Mouse (Mus musculus) gastrocnemius, postnatal 14 days (tissue): Measurements from ENCODE around the gene Mast3. TPM values are rescaled to one million over a fixed set of nuclear protein-coding genes. Genes with fewer than 3 reads are reported as not detected.

Source experiments
- DNase-seq: peaks from one replicate; pipeline ENCODE4 v3.0.0; 2021; ENCODE audit warnings: mixed read lengths
- intact Hi-C: fragments of 180-260 bp; cut with DNase I; formaldehyde crosslinking; loops from one replicate; pipeline ENCODE4 v1.15.1; 2025; ENCODE audit warnings: low total_unique reads
- total RNA-seq, 2 experiments: library from RNA; stranded (reverse); gene quantifications; 2 replicates each; pipeline ENCODE4 v1.2.3; 2021

The Mast3 gene
- total RNA-seq, 2 experiments from 2014 or later: 5.2 to 7.0 TPM

- intact Hi-C loops: no loop called here
- no peak for DNase-seq
Measured at GRCm38 (mm10) chr8:70791294-70791701, 13.6 kb downstream of the Mast3 start.

DNA sequence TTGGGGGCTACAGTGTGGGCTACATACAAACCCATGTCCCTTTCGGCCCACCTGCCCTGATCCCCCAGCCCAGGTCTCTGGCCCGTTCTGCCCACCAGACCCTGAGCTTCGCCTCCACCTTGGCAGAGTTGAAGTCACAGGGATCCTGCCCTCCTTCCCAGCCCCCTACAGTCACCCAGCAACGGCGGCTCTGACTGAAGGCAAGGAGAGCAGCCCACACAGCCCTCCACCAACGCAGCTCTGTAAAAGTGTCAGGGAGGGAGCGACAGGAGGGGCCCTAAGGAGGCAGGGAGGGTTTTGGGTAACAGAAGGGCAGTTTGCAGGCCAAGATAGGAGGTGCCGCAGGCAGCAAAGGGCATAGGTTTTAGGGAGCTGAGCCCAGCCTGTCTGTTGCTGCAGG is 14.0 kb downstream of the Mast3 start:
- intact Hi-C loops: no loop called here
- DNase-seq: no peak

GRCm38 (mm10) chr8:70789046-70789445 is 15.8 kb downstream of the Mast3 start:
- no peak for DNase-seq
- intact Hi-C loops: no loop called here

DNA sequence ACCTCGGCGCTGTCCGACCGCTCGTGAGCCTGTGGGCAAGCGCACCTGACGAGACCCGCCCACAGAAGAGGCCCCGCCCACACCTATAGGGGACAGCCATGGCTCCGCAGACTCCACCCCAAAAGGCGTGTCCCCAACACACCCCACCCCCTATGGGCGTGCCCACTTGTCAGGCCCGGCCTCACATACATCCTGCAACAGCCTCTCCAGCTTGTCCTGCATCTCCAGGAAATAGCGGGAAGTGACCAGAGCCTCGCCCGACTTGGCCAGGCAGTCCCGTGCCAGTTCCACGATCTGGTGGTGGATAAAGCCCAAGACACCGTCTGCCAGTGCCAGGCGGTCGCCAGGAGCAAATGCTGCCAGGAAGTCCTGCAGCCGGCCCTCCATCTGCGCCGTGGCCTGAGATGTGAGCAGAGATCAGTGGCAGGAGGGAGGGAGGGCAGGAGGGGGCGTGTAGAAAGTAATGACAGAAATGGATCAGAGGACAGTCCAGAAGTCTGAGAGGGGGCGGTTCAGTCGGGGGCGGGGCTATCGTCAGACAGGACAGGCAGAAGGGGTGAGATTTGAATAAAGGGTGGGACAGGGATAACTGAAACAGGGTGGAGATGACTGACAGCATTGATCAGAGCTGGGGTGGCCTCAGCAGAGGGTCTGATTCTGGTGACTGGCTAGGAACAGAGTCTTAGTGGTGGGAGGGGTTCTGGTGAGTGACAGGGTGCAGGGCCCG is 16.8 kb downstream of the Mast3 start:
- intact Hi-C loops: no loop called here
- no peak for DNase-seq

DNA sequence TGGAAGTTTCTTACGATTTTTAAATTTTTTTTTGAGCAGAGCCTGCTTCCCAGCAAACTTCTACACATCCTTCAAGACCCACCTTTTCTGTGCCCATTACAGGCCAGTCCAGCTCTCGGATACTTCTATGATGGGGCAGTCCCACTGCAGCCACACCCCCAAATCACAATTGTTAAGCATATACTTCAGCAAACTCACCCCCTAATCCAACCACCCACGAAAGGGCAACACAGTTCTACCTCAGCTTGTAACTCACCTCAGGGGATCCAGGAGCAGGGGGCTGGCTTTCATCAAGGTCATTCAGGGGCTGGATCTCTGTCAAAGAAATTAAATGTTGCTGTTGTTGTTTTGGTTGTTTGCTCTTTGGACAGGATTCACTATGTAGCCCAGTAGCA is 17.8 kb downstream of the Mast3 start:
- intact Hi-C loops: no loop called here
- DNase-seq: no peak

DNA sequence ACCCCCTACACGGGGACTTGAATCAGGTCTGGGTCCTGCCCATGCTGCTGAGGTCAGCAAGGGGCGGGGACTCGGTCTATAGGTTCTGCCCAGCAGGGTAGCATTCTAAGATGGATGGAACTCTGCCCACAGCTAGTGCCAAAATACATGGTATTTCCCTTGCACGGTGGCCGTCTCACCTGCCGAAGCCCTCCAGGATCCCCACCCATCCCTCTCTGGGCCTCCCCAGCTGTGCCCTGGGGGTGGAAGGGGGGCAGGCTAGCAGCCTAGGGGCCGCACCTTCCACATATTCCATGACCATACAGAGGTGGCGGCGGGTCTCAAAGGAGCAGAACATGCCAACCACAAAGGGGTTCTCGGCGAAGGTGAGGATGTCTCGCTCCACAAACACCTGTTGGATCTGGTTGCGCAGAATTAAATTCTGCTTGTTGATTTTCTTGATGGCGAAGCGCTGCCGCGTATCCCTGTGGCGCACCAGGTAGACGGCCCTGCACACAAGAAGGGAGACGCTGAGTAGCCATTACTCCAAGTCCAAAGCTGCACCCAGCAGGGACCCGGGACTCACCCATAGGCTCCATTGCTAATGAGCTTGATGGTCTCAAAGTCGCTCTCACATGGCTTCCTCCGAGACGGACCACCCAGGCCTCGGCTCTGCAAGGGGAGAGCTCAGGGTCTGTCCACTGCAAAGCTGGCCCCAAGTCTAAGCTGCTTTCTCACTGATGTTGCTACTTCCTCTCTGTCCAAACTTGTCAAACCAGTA is 18.4 kb downstream of the Mast3 start:
- DNase-seq: no peak
- intact Hi-C loops: no loop called here

GRCm38 (mm10) chr8:70780093-70780492 is 24.8 kb downstream of the Mast3 start:
- intact Hi-C loops: no loop called here
- DNase-seq: no peak

DNA sequence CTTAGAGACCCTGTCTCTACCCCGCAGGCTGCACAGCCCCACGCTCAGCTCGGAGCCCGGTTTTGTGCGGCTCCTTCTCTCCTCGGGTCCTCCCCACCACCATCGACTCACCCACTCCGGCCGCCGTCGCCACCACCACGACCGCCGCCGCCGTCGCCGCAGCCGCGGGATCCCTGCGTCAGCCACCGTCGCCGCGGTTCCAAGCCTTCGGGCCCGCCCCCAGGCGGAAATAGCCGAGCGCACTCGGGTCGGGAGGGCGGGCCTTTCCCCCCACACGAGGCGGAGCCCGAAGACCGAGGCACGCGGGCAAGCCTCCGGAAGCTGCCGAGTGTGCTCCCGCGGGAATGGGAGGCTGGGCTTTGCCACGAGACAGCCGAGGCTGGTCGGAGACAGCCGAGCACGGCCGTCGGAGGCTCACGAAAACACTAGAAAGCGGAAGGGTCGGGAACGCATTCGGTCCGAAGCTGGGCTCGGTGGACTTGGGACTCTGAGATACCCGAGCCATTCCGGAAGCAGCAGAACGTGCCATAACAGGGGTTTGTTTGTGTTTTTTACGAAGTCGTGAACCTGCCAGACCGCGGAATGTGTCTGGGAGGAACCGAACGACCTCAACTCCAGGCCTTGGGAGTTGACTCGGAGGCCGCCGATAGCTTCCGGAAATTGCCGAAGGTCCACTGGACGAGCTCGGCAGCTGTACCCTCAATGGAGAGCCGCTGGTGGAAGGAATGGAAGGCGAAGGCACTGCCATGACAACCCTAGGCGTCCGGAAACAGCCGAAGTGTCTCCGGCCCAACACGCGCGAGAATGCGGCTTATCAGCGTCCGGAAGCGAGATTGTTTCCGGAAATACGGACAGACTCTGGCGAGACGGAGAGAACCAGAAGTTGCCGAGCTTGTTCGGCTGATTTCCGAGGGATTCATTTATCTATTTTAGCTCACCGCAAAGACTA is 28.1 kb downstream of the Mast3 start, which contains the start of gene Pik3r2:
Gene Pik3r2 (minus strand): TSS at position 218 of the 949 bp plus-strand sequence.
- intact Hi-C loops: no loop called here
- DNase-seq: peak; percentile 99

- DNase-seq: no peak
- intact Hi-C loops: no loop called here
Measured at GRCm38 (mm10) chr8:70775851-70776495, 28.9 kb downstream of the Mast3 start.

DNA sequence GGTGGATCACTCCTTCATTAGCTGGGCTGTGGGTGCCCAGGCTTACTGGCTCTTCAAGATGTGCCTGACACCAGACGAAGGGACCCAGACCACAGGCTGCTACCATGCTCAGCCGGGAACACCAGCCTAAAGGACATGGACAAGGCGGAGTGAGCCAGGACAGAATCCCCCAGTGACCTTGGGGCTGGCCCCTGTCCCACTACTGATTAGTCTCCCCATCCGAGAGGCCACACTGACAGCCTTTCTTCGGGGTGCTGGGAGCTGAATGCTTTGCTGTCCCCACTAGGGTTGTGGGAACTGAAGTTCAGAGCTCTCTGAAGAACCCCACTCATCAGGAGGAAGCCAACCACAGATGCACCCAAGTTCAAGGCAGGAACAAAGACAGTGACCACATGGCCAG is 29.6 kb downstream of the Mast3 start:
- DNase-seq: no peak
- intact Hi-C loops: no loop called here

DNA sequence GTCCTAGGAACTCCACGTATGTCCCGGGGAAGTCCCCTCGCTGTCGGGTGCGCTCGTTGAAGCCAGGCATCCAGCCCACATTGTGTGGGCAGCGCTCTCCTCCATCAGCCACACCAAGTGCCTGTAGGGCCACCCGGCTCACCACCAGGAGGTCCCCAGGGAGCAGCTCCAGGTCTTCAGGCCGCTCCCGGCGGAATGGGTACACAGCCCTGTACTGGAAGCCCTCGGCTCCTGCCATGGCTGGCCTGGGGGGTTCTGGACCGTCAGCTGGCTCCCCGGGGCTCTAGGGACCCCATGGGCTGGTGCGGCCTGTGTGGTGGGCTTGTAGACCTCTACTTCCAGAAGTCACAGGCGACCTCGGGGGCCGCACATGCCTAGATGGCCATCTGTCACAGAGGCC is 30.1 kb downstream of the Mast3 start:
- no peak for DNase-seq

GRCm38 (mm10) chr8:70773833-70774232 is 31.0 kb downstream of the Mast3 start:
- intact Hi-C loops: loop anchor here (5.0 kb wide), 1 partner anchor 33 kb away; the partner anchor contains the start of genes Il12rb1 and Mast3
- DNase-seq: peak; percentile 95

More for the DNA sequence above, 30.1 kb downstream of the Mast3 start:
- intact Hi-C loops: loop anchor here (5.0 kb wide), 1 partner anchor 33 kb away; the partner anchor contains the start of genes Il12rb1 and Mast3

DNA sequence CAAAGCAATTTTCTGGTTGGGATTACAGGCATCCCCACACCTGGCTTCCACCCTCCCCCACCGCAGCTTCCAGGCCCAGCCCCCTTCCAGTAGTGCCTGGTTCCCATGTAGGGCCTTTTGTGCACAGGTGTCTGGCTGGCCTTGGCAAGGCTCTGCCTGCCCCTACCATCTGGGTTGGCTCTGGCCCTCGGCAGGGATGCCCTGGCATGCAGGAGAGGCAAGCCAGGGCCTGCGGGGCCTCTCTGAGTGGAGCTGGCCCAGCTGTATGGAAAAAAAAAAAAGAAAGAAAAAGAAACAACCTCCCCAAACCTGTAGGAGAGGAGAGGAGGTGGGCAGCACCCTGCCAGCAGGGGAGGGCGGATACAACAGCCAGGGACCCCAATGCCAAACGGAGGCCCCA is 31.4 kb downstream of the Mast3 start:
- DNase-seq: no peak
- intact Hi-C loops: loop anchor here (5.0 kb wide), 1 partner anchor 34 kb away; the partner anchor contains the start of genes Il12rb1 and Mast3

DNA sequence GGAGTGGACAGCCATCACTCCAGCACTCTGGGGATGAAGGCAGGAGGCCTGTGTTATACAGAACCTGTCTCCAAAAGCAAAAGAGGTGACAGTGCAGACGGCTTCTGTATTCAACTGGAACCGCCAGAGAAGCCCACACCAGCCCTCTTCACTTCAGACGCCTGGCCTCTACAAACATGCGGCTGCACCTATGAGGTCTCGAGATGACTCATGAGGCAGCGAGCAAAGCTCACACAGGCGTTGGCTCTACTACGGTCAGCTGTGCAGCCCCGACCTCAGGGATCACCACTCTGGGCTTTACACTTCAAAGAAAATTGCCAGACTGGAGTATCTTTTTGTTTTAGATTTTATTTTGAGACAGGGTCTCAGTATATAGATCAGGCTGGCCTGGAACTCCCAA is 32.0 kb downstream of the Mast3 start:
- no peak for DNase-seq
- intact Hi-C loops: loop anchor here (5.0 kb wide), 1 partner anchor 34 kb away; the partner anchor contains the start of genes Il12rb1 and Mast3

DNA sequence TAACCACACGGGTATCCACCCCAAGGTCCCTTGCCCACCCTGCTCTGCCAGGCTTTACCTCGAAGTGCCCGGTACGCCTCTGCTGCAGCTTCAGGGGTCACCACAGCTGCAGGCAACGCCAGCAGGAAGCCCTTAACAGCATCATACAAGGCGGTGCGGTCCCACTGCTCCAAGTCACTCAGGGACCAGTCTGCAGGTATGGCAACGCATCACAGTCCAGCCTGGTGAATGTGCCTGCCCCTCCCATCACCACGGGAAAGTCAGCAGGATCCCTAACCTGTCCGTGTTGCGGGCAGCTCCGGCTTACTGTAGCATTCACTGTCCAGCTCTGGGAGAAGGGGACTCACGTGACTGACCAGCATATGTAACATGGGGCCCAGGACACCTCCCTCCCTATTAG is 32.8 kb downstream of the Mast3 start:
- no peak for DNase-seq

GRCm38 (mm10) chr8:70771217-70771616 is 33.6 kb downstream of the Mast3 start:
- DNase-seq: no peak
- intact Hi-C loops: loop anchor here (5.0 kb wide), 1 partner anchor 36 kb away; the partner anchor contains the start of genes Il12rb1 and Mast3

More for the DNA sequence above, 32.8 kb downstream of the Mast3 start:
- intact Hi-C loops: loop anchor here (5.0 kb wide), 1 partner anchor 35 kb away; the partner anchor contains the start of genes Il12rb1 and Mast3

- intact Hi-C loops: loop anchor here (5.0 kb wide), 1 partner anchor 37 kb away; the partner anchor contains the start of genes Il12rb1 and Mast3
- no peak for DNase-seq
Measured at GRCm38 (mm10) chr8:70770748-70771147, 34.1 kb downstream of the Mast3 start.

DNA sequence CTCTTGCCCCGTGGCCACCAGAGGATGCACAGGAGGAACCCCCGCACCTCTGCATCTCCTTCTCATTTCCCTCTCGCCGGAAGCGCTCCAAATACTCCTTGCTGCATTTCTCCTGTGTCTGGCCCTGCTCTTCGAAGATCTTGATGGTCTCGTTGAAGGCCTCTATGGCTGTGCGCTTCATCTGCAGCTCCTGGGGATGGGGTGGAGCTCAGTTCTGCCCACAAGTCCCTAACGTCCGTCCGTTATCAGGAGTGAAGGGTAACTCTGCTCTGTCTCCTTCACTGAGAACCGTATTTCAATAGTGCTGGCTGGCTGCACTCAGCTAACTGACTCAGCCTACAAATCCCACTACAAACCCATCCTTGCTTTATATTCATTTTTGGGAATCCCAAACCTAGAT is 35.0 kb downstream of the Mast3 start:
- intact Hi-C loops: loop anchor here (5.0 kb wide), 2 partner anchors 37 to 43 kb away; partner anchors contain the start of genes Il12rb1 and Mast3

More for the DNA sequence above, 35.0 kb downstream of the Mast3 start:
- DNase-seq: no peak
